Mouse (Mus musculus) spleen, postnatal 10 days (tissue): Measurements from ENCODE around the gene Coch.
"Not testable (repeated sequence)": the region's sequence is repeated elsewhere in the genome, so short reads cannot be mapped to it uniquely, and the experiment has no call there.

Source experiments
- DNase-seq, 2 experiments: peaks; one replicate each; pipeline ENCODE4 v3.0.0; 2021 to 2022; ENCODE audit warnings: low spot score in 2 of 2

The Coch gene

DNA sequence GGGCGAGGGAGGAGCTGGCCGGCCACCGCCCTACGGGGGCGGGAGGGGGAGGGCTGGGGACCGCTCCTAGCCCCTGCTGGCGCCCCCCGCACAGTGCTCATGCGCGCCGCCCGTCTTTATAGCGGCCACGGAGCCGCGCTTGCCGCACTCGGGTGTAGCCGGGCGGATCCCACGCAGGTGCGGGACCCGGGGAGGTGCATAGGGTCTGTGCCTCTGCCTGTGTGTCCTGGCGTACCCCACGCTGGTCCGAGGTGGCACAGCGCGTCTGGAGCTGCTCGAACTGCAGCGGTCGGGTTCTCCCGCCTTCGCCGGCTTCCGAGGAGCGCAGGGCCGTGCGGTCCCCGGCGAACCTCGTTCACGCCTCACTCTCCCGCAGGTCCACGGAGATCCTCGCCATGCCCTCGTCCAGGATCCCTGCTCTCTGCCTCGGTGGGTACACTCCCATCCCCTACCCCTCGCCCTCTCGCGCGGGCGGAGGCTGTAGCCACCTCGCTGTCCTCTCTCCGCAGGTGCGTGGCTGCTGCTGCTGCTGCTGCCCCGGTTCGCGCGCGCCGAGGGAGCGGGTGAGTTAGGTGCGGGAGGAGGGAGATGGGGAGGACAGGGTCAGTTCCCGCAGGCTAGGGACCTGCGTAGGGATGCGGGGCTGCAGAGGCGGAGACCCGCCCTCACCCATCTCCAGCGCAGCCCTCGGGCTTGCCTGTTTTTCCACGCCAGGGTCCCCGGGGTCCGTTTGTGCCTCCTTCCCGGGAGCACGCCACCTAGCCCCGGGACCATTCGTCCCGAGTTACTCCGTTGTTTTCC, at the start of gene Coch:
Gene Coch (plus strand): TSS at position 113 of the 801 bp plus-strand sequence.
- DNase-seq: peak in 1 of 2 experiments; percentile 24

DNA sequence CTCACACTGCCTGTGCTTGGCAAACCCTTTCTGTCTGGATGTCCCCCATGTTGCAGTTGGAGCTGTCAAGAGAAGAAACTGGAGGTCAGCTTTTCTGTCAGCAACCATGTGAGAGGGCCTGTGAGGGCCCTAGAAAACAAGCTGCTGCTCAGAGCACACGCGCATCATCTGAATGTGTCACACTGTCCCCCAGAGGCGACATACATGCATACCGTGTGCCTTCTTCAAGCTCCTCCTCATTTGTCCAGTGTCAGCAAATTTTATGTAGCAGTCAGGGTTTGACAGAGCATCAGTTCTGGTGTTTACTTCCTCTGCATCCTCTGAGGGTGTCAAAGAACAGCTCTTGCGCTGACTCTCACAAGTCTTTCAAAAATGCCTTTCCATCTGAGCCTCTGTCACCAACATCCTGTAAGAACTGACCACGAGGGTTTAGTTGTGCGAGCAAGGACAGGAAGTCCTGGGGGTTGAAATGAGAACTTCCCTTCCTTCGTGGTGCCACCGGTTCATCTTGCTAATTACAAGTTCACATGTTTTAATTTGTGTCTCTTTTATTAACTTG, 49.7 kb upstream of the Coch start:
- DNase-seq: no peak

- no peak for DNase-seq
These were observed 38.1 kb upstream of the Coch start for GRCm38 (mm10) chr12:51555041-51555440.

GRCm38 (mm10) chr12:51561416-51561815, 31.7 kb upstream of the Coch start:
- DNase-seq: no peak

- DNase-seq: no peak
These were observed 25.9 kb upstream of the Coch start for GRCm38 (mm10) chr12:51567225-51567624.

DNA sequence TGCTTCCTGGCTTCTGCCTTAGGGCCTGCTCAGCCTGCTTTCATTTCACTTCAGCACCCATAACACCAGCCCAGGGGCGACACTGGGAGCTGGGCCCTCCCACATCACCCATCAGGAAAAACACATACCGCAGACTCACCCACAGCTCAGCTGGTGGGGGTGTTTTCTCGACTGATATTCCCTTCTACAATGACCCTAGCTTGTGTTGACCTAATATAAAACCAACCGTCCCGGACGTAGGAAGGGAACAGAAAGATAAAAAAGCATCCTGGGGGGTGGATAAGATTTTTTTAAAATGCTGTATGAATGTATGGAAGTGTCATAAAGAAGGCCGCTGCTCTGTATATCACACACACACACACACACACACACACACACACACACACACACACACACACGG, 23.7 kb upstream of the Coch start:
- DNase-seq: no peak

DNA sequence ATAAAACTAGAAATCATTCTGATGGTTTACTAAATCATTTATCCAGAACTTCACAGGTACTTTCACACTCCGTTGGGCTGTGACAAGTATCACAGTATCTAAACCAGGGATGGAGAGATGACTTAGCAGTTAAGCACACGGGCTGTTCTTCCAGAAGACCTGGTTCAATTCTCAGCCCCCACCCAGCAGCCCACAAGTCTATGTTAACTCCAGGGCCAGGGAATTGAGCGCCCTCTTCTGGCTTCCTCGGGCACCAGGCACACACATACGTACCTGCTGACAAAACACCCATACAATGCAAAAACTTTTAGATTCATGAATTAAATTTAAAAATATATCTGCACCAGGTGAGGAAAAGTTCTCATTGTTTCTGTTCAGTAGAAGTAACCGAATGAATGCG, 23.2 kb upstream of the Coch start:
- DNase-seq: no peak

DNA sequence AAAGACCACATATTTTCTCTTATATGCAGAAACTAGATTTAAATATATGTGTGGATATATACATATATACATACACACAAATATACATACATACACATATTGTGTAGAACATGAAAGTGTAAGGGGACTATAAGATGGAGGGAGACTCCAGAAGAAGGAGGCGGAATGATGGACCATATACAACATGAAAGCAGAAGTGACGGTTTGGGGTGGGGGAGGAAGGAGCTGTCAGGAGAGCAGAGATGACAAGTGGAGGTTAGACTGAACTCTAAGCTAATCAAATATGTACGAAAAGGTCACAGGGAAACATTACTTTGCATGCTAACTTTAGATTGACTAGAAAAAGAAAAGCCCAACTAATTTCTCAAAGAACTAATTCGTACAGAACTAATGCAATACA, 20.5 kb upstream of the Coch start:
- DNase-seq: no peak

- not testable (repeated sequence) for DNase-seq
These were observed 15.3 kb upstream of the Coch start for GRCm38 (mm10) chr12:51577816-51578215.

GRCm38 (mm10) chr12:51589263-51589662, 3.9 kb upstream of the Coch start:
- DNase-seq: no peak

- no peak for DNase-seq
These were observed 1.2 kb upstream of the Coch start for GRCm38 (mm10) chr12:51591921-51592320.

- no peak for DNase-seq
These were observed 283 bp upstream of the Coch start for GRCm38 (mm10) chr12:51592888-51593228.

- no peak for DNase-seq
These were observed 909 bp downstream of the Coch start for GRCm38 (mm10) chr12:51594030-51594470.

GRCm38 (mm10) chr12:51603306-51603705, 10.2 kb downstream of the Coch start:
- DNase-seq: no peak

DNA sequence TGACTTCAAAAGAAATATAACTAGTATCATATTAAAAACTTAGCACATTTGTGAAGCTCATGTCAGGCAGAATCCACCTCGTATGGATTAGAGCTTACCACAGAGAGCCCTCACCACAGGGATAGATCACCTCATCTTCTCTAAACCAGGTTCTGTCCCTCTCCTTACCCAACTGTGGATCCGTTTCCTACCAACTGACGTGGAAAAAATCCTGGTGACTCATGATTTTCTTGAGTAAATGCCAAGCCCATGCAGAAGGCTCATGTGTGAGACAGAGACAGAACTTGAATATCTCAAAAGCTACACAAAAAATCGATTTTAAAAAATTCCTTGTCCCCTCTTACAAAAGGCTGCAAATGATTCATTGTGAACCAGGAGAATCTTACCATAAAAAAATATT, 13.0 kb downstream of the Coch start:
- no peak for DNase-seq

GRCm38 (mm10) chr12:51612361-51612760, 19.2 kb downstream of the Coch start:
- DNase-seq: no peak

- no peak for DNase-seq
These were observed 27.4 kb downstream of the Coch start for GRCm38 (mm10) chr12:51620572-51620971.

DNA sequence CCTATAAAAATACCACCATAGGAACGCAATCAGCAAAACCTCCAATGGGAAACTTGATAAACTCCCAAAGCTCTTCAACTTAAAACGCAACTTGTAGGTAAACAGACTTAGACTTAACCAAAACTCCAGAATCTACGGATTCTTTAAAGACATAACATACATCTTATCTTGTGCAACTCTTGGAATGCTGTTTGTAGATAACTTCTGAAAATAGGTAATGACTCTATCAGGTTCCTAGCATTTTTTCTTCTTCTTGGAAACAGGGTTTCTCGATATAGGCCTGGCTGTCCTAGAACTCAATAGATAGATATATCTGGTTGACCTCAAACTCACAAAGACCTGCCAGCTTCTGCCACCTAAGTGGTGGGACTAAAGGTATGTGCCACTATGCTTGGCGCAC, 28.0 kb downstream of the Coch start:
- DNase-seq: no peak

GRCm38 (mm10) chr12:51622670-51623365, 29.7 kb downstream of the Coch start:
- DNase-seq: no peak

DNA sequence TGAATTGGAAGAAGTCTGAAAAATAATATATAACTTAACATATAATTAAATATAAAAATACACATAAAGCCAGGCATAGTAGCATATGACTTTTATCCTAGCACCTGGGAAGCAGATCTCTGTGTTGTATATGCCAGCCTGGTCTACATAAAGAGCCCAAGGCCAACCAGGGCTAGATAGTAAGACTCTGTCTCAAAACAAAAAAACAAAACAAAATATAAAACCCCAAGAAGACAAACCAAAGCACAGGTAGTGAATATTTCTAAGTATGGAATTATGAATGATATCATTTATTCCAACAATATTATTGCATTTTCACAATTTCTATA, 30.2 kb downstream of the Coch start:
- no peak for DNase-seq

DNA sequence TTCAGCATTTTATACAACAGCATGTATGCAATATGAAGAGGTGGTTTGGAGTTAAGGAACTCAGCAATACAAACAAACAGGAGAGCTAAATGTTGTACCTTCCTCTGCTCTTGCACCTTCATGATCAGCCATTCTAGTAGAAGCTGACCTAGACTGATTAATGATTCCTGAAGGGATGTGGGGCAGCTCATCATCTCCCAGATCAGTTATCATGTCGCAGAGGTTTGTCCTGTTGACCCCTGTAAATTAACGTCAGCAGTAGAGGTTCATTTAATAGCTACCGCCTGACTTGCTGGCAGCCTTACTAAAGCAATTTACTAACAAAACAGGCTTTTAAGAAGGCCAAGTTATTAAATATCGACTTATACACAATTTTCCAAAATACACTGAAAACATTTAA, 40.3 kb downstream of the Coch start:
- DNase-seq: no peak

DNA sequence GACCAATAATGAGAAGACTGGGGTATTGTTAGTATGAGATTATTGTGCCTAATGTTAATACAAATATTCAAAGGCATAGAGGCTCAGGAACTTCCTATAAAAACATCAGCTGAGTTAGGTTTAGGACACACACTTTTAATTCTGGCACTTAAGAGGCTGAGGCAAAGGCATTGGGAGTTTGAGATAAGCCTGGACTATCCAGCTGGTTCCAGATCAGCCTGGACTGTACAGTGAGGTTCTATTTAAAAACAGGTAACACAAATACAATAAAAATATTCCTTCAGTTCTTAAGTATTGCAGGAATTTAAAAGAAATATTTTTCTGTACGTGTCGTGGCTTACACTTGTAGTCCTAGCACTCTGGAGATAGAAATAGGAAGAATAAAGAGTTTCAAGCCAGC, 43.1 kb downstream of the Coch start:
- DNase-seq: no peak
